Mouse (Mus musculus) liver (tissue): ENCODE data around the gene 1700025C18Rik.

Source experiments
- DNase-seq: peaks from one replicate; pipeline ENCODE4 v3.0.0-alpha.2; 2020; ENCODE audit warnings: mixed read lengths

1700025C18Rik gene

DNA sequence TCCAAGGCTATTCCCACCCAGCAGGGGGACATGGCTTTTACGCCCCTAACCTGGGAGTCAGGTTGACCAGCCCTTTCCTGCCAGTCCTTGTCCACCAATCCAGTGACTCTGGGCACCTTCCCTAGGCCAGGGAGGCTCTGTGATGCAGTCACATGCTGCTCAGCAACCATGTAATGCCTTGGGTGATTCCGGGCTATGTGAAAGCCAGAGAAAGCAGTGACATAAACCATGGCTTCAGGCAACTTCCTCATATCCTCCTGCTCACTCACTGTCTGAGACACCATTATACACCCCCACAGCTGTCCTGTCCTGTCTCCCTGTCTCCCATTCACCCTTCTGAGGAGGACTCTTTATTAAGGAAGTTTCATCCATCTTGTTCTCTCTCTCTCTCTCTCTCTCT, at the start of gene 1700025C18Rik:
TSS of gene 1700025C18Rik (minus strand) at position 101 of the 400 bp plus-strand sequence.
- no peak for DNase-seq

DNA sequence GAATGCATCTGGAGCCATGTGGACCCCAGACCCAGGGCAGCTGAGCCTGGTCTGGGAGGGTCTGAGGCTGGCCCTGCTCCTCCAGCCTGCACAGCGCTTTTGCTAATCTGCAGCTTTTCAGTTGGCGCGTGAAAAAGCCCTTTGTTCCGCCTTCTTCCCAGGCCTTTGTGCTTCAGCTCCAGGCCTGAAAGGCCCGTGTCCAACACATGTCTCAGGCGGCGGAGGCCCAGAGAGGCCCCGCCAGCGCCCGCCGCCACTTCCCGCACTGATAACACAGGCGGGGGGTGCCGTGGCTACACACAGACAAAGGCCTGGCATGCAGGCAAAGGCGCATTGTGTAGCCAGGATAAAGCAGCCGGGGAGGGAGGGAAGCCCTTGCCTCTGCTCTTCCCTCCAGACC, 45.5 kb upstream of the 1700025C18Rik start:
- DNase-seq: no peak

DNA sequence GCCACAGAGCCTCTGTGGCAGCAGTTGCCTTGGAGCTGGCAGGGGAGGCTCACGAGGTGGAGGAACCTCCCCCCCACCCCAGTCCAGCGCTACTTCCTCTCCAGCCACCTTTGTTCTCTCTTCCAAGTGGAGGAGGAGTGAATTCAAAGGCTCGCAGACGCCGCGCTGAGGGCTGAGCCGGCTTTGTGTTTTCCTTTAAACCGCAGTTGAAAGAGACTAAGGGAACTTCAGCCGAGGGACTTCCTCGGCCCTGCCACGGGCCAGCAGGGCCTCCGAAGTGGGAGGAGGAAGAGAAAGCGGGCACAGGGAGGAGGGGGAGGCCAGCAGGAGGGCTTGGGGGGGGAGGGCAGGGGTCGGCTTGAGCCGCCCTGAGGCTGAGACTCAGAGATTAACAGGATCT, 43.0 kb upstream of the 1700025C18Rik start:
- DNase-seq: no peak

DNA sequence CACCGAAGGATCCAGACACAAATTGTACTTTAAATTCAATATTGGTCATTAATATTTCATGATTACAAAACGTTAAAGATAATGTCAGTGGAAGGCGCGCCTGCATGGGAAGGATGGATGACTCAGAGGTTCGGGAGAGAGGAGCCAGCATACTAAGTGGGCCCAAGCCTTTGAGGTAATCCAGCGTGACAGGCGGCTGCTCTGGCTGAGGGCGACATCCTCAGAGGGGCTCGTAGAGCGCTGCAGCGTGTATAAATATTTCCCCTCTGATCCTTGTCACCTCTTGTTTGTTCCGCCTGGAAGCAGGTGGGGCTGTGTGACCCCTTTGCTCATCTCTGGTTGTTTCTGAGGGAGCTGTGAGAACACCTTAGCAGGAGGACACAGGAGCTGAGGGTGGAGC, 40.9 kb upstream of the 1700025C18Rik start:
- no peak for DNase-seq

DNA sequence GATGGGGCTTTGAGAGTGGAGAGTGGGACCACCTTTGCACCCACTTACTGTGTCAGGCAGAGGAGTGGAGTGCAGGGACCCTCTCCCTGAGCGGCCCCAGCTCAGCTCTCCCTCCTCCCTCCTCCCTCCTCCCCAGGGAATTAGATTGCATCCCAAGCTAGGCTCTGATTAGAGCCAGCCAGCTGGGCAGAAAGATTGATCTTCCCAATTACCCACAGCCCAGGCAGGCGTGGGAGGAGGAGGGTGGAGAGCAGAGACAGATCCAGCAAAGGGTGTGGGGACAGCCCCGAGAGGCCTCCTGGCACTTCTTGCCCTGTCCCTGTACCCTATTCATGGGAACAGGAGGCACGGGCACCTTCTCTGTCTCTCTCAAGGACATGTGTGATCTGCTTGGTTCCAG, 38.6 kb upstream of the 1700025C18Rik start:
- no peak for DNase-seq

DNA sequence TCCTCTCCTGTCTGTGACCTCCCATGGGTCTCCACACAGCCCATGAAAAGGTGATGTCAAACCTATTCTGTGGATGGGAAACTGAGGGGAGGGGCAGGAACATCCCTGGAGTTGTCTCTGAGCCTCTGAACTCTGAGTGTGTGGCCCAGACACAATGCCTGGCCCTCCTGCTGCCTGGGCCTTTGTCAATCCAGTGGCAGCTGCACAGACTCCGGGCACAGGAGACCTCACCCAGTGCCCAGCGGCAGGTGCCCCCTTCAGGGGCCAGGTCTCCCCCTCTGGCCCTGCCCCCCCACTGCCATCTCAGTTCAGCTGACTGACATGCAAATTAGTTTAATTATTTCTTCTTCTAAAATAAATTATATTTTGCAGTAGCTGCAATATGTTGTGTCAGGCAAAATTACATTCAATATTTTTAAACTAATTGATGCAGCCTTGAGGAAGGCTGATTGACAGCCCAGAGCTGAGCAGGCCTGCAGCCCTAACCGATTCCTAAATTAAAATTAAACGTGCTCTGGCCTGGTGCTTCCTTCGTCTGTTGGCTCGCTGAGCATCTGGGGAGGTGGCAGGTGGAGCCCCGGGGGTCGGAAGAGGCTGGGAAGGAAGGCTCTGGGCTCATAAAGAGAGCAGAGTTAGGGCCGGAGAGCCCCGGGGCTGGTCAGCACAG, 36.5 kb upstream of the 1700025C18Rik start:
- no peak for DNase-seq

DNA sequence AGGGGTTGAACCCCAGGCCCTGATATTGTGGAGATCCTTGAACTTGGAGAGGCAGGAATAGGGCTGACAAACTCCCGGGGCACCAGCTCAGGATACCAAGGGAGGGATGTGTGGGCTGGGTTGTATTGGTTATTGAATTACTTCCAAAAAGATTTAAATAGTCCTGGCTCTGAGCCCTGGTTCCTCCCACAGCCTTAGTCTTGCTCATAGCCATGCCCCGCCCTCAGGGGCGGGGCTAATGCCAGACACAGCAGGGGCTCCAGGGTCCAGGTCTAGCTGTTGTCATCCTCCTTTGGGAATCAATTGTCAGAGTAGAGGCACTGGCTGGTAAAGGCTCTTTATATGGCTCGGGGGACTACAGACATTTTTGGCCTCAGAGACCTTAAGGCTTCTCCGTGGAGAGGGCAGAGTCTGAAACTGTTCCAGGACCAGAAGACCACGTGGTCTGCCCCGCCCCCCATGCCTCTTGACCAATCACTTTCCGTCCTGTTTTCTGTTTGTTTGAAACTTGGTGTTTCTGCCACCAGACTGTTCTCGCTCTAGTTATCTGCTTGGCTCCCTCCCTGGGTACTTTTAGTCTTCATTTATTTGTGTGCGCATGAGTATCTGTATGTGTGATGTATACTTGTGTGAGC, 30.8 kb upstream of the 1700025C18Rik start:
- DNase-seq: no peak

DNA sequence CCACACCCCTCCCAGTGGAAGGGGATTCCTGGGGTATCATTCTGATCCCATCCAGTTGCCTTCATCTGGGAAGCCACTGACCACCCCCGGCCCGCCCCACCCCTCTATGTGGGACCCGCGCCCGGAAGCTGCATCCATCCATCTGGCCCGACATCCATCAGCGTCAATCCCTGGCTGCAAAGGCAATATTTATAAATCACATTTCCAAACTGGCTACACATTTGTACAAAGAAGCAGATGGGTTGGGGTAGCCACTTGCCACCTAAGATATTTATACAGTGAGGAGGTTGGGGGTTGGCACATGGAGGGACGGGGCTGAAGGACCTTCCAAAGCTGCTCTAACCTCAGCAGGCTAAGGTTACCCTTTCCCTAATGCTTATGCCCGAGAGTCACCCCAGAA, 30.2 kb upstream of the 1700025C18Rik start:
- DNase-seq: no peak

DNA sequence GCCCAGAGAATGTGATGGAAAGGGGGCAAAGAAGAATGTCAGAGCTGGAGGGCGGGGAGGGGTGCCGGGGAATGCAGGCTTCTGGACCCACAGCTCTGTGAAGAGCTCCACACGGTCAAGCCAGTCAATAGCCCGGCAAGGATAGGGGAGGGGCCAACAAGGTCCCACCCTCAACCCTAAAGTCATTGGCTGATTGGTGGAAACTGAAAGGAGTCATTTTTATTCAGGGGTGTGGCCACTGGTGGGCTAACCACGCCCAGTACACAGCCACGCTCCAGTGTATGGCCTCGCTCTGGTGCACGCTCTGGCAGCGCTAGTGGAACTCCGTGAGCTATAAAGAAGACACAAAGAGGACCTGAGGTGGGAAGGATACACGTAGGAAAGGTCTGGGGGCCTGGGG, 23.2 kb upstream of the 1700025C18Rik start:
- peak; percentile 25 for DNase-seq

DNA sequence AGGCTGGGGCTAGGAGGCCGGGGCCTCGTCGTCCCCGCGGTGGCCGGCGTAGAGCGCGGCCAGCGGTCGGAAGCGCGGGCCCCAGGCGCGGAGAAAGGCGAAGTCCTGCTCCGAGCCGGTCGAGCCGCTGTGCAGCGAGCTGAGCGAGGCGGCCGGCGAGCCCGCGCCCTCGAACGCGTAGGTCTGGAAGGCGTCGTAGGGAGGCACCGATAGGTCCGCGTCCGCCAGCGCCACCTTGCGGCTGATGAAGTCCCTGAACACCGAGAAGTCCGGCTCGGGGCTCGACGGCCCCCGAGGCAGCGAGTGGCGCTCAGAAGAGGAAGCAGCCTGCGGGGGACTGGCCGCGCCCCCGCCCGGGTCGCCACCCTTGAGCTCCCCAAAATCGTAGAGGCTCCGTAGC, 21.6 kb upstream of the 1700025C18Rik start:
- DNase-seq: peak; percentile 84

DNA sequence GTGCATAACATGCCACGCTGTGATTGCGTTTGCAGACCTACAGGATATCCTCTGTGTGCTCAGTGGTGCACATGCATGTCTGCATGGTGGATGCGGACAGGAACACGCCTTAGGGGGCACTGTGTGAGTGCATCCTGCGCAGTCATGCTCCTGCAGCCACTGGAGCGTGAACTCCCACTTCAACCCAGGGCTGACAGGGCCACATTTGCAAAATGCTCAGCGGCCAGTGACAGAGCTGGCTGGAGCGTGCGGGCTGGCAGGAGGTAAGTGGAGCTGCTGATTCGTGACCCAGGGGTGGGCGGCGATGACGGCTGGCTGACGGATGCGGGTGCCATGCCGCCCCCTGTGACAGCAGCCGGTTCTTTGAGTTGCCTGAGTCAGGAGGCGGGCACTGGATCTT, 16.0 kb upstream of the 1700025C18Rik start:
- no peak for DNase-seq

DNA sequence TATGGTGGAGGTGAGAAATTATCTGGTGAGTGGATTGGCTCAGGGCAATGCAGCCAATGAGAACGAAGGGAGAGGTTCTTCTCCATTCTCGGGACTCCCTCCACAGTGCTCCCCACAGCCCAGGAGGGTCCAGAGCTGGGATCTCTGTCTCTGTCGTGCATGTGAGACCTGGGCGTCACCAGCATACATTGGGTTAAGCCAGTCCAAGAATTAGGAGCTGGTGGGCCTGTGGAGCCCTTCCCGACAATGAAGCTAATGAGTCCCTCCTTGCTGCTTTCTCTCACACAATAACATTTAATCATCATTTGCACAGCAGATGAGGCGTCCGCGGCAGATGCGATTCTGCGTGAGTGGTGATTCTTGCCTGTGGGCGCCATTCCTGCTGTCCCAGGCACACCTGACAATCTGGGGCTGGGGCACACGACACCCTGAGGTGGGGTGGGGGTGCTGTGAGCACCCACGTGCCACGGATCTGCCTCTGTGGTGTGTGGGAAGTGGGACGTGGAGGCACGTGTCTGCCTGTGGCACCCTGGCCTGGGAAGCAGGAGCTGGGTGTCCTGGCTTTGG, 15.0 kb upstream of the 1700025C18Rik start:
- no peak for DNase-seq

DNA sequence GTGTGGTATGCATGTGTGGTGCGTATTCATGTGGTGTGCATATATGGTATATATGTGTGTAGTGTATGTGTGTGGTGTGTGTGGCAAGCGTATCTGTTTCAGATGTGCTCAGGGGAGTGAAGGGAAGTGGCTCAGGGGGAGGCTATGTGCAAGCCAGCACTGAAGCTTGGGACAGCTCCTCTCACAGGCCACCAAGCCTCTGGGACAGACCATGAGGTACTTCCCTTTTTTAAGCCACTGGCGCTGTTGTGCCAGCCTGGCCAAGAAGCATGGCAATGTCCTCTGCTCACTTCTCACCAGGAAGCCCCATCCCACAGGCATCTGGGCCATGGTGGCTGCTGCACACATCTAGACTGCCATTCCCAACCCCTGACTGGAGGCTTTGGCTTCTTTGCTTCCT, 12.4 kb upstream of the 1700025C18Rik start:
- no peak for DNase-seq

DNA sequence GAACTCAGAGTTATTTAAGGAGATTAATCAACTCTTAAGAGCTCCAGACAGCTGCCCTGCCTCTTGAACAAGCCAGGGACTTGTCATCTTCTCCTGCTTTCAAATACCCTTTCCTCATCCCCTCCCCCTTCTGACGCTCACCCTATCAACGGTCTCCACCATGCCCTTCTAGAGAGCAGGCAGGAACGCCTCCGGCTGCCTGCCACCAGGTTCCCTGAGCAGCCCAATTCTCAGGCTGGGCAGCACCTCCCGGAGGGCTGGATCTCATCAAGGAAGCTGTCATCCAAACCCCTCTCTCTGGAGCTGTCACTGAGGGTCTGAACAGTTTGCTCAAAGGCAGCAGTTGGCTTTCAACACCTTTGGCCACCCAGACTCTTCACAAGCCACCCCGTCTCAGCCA, 10.2 kb upstream of the 1700025C18Rik start:
- no peak for DNase-seq

DNA sequence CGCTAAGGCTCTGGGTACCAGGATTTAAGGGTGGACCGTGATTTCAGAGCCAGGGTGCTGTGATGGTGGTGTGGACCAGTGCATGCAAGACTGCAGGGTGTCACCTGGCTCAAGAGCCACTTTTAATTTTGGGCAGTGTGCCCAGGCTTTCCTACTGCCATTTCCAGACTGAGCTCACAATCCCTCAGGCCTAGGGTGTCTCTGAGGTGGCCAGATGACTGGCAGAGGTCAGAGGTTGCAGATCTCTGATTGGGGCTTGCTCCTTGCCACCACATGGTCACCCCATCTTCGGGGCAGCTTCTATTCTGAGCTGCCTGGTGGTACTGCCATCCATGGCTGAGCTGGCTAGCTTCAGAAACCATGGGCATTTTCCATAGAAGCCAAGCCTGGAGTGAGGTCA, 8.3 kb upstream of the 1700025C18Rik start:
- no peak for DNase-seq

DNA sequence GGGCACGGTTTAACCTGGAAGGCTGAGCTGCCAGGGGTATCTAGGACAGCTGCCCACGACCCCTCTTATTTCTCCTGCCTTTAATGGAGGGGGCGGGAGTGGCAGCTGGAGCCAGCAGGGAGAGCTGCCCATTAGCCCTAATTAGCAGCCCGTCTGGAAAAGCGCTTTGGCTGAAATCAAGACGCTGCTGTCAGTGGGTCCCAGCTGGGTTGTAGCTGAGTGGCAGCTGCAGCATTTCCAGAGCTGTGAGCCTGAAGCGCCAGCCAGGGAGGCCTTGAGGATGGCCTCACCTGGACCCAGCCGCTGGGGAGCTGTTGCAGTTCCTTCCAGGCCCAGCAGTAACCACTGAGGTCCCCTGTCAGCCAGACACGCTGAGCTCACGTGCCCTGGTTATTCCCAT, 5.8 kb upstream of the 1700025C18Rik start:
- no peak for DNase-seq

DNA sequence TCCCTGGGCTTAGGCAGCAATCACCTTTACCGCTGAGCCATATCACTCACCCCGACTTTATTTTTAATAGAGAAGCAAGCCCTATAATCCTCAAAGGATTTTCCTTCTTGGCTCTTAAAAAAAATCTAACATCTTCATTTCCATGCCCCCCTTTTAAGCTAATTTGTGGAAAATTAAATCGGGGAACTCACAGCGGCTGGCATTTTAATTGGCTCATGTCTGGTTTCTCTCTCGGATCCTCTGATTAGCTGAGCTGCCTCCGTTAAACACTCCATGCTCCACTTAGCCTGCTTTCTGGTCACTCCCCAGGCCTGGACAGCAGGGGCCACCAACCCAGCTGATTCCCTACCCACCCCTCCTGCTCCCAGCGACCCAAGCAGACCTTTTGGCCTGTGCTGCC, 1.8 kb upstream of the 1700025C18Rik start:
- DNase-seq: no peak

DNA sequence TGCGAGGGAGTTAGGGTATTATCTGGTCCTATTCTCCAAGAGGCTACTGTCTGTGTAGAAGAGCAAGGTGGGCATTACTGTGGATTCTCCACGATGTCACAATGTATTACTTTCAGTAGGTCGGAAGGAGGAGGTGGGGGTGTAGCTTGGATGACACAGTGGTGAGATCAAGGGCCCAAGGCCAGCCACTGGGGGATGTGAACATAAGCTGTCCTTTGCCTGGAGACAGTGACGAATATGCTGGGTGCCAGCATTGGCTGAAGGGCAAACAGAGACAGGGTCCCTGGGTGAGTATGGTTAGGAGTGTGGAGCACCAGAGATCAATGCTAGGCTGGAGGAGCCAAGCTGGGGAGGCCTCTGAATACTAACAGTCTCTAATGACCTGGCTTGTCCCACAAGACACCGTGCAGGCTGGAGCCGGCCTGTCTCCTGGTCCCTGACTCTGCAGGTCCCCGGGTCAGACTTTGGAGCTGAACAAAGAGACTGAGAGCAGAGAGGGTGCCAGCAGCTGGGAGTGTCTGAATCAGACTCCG, 949 bp upstream of the 1700025C18Rik start:
- no peak for DNase-seq

DNA sequence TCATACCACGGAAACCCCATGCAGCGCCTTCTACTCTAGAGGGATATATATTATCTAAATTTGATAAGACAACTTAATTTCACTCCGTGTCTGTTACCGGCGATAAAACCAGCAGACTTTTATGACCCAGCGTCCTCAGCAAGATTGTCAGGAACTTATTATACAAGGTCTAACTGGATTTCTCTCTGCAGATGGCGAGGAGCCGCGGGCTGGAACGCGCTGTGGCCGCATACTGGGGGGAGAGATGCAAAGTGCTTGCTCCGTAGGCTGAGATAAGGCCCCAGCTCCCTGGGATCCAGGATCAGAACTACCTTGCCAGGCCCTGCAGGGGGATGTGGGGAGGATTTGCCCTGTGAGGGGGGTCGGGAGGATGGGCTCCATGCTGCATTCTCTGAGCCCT, 1.1 kb downstream of the 1700025C18Rik start:
- DNase-seq: no peak

DNA sequence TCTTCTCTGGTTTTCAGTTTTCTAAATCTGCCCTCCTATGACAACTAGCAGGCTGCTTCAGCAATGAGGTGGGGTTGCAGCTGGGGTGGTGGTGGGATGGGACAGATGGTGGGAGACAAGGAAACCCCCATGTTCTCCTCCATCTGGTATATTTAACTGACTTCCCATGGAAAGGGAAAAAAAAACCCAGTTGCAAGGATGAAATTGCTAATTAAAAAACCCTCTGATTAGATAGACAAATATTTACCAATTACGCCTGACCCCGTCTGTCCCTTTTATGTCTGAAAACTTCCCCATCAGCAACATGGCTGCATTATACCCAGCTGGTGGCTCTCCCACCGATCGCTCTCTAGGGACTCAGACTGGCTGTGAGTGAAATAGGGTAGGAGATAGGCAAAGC, 3.9 kb downstream of the 1700025C18Rik start:
- DNase-seq: no peak

DNA sequence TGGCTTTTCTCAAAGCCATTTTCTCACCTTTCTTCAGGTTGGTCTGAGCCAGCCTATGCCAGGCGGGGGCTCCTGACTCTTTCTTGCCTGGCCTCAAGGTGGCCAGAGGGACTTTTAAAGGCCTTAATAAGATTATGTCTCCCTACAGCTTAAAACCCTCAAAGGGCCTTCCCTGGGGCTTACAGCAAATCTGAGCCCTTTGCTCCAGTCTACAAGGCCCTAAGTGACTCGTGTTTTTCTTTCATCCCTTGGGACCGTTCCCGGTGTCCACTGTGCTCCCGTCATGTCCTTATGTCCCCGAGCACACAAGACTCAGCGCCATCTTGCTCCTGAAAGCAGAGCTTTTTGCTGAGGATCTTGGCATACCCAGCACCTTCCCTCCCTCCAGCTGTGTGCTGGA, 9.3 kb downstream of the 1700025C18Rik start:
- no peak for DNase-seq

DNA sequence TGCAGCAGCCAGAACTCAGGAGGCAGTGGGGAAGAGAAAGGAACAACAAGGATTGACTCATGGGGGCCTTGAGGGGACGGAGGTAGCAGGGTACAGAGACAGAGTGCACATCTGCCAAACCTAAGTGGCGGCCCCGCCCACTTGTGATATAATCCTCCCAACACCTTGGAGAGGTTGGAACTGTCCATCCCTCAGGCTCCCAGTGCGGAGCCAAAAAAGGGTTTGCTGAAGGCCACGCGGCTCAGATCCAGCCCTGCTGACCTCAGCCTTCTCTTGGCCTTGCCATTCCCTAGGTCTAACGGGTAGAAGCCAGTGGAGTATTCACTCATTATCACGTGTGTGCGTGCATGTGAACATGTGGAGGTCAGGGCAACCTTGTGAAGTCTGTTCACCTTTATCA, 9.9 kb downstream of the 1700025C18Rik start:
- DNase-seq: no peak

DNA sequence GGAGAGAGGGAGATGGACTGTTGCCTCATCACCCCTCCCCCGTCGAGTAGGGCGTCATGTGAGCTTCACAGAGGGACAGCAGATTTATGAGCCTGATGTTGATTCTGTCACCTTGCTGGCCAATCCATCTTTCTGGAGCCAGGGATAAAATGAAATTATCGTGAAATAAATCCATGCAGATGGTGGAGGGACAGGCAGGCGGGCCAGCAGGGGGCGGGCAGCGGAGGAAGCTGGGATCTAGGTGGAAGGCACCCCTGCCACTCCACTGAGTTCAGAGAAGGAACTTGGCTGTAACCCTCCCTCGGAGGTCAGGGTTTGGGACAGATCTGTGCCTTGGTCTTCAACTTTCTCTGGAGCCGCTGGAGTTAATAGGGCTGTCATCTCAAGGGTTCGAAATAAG, 11.9 kb downstream of the 1700025C18Rik start:
- DNase-seq: no peak

DNA sequence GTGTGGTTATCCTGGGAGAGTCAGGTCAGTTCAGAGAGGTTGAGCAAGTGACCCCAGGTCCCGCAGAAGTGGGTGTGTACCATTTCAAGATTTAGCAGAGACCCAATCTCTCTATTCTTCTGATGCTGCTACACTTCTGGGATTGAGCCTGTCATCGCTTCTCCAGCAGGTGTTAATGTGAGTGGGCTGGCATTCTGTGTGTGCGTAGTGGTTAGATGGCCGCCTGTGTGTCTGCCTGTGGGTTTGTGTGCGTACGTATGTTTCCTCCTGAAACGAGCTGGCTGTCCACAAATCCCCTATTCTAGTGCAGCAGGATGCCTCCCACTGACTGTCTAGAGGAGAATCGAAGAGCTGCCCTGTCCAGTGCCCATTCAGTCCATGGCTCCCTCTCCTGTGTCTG, 12.5 kb downstream of the 1700025C18Rik start:
- DNase-seq: no peak
